Mouse (Mus musculus) spleen, postnatal 14 days (tissue): ENCODE data around the gene Krt4.

Experiments used
- DNase-seq, 2 experiments: peaks; one replicate each; pipeline ENCODE4 v3.0.0; 2021 to 2022; ENCODE audit warnings: low spot score in 2 of 2

Gene Krt4

DNA sequence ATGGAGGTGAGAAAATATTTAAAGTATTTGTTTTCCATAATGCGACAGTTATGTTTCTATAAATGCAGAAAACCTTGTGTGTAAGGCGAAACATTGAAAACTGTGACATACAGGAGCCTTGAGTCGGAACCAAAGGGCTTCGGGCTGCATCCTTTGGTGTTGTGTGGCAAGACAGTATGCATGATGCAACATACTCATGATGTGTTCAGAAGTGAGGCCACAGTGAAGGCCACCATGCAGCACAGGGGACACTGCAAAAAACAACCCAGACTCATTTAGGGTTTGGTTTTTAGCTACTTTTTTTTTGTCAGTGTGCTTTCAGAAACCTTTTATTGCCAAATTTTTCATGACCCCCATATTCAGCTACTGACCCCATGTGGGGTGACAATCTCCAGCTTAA, 29.3 kb downstream of the Krt4 start:
- DNase-seq: no peak

DNA sequence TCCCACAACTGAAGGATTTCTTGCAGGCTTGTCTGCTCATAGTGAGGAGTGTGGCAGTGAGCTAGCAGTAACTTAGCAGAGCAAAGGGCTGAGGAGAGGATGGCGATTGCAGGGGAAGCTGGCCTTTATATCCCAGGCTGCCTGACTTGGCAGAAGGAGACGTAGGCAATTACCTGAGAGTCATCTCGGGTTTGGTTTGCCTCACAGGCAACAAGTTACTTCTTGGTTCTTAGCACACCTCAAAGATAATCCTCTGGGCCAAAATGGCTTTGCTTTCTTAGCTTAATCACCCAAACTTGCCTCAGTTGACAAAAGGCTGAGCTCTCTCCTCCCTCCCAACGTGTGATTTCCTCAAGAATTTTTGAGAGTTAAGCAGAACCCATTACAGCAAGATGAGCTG, 31.7 kb downstream of the Krt4 start, which contains the start of gene Krt76:
Krt76 (minus strand) TSS at position 101 of the 400 bp plus-strand sequence.
- DNase-seq: no peak

DNA sequence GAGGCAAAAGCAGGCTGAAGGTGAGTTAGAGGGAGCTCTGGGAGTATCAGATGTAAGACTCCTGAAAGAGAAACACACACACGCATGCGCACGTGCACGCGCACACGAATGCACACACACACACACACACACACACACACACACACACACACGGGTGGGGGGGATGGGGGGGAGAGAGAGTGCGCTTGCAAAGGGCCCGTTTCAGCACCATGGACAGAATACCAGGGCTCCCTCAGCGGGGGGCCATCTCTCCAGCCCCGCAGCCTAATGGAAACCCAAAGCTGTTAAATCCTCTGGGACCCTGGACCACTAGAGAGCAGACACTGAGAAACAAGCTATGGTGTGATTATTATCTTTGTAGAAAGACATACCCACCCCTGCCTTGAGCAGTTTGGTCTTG, 44.8 kb downstream of the Krt4 start:
- no peak for DNase-seq

DNA sequence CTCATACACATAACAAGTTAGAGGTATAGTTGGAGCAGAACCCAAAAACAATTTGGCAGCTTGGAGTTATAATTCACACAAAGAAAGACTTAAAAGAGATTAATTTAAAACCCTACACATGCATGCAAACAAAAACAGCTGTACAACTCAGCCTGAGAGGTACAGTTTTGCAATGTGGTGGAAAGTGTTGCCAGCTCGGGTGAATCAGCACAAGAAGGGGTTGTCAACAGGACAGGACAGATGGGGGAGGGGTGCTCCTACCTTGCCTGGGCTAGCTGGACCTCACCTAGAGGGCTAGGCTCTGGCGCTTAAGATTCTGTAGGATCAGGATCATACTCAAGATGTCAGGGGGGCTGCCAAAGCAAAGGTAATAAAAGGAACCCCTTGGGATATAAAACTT, 46.5 kb downstream of the Krt4 start:
- no peak for DNase-seq

DNA sequence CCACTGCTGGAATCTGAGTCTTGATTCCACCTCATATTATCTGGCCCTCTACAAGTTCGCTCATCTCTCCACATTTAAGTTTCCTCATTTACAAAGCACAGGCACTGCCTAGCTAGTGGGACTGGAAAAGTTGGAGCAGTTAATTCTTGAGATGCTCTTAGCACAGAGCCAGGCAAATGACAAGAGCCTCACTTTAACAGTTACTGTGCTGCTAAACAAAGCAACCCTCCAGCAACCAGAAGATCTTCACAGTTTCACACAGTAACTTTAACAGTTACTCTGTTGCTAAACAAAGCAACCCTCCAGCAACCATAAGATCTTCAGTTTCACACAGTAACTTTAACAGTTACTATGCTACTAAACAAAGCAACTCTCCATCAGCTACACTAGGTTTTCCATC, 50.2 kb downstream of the Krt4 start:
- DNase-seq: no peak

DNA sequence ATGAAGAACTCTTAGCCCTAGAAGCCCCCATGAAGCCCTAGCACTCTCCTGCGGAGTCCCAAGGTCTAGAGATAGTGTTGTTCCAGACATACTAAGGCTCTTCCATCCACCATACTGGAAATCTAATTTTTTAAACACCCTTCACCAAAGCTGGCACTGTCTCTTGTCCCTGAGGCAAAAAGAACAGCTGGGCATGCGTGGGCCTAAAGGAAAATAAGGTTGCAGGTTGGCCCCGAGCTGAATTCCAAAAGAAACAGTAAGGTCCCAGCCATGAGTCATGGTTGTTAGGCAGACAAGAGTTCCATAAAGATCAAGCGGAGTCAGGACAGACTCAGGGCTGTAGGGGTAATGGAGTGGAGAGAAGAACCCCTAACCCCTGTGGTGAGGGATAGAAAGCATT, 51.3 kb downstream of the Krt4 start:
- DNase-seq: no peak

DNA sequence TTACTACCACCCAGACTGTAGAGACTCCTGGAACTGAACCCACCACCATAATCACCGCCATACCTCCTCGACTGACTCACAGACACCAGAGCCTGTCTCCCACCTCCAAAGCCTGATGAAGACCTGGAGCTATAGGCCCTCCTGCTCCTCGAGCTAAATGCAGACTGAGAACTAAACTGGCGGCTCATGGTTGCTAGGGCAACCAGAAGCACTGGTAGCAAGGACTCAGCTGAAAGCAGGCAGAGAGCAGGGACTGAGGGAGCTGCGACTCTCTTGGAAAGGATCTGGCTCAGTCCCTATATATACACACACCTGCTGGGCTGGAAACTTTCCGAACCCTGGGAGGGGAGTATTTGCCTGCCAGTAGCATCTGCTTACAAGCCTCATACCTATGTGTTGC, 55.1 kb downstream of the Krt4 start, which contains the start of gene Krt77:
Krt77 (minus strand) TSS at position 275 of the 400 bp plus-strand sequence.
- DNase-seq: no peak
